Mouse (Mus musculus) C2C12 (cell line): ENCODE results near the gene Stk40.

Source experiments
- CEBPB ChIP-seq: IDR thresholded peaks from one replicate; pipeline ENCODE4 v1.6.1; 2011; ENCODE audit warnings: low read depth, mild to moderate bottlenecking, control low read depth, moderate library complexity
- CTCF ChIP-seq: IDR thresholded peaks from one replicate; pipeline ENCODE4 v1.5.1; 2011; ENCODE audit not compliant: control insufficient read depth, insufficient read depth, insufficient read length
- MAX ChIP-seq: IDR thresholded peaks from one replicate; pipeline ENCODE4 v1.6.1; 2011; ENCODE audit warnings: mild to moderate bottlenecking, control low read depth
- MYOD1 ChIP-seq: IDR thresholded peaks from one replicate; pipeline ENCODE4 v1.6.1; 2011; ENCODE audit warnings: low read depth; ENCODE audit not compliant: control insufficient read depth, insufficient read length
- MYOG ChIP-seq: IDR thresholded peaks from one replicate; pipeline ENCODE4 v1.6.1; 2011; ENCODE audit not compliant: control insufficient read depth, insufficient read length; ENCODE audit errors: extremely low read depth

- TF ChIP-seq CTCF (no peak), MYOD1 (no peak), CEBPB (no peak), MAX (no peak), MYOG (no peak)
Measured at GRCm38 (mm10) chr4:126105131-126105783, 1.5 kb downstream of the Stk40 start.
